Mouse (Mus musculus): Measurements from ENCODE around the gene Col4a2.

GRCm38 (mm10) chr8:11482537-11482936 is 169.9 kb downstream of the Col4a2 start:
- TF ChIP-seq CTCF (IDR thresholded peaks at IDR 0.05; ENCODE audit: control insufficient read depth, insufficient read depth, insufficient replicate concordance, low read depth, low read length) (no peak), POLR2A (IDR thresholded peaks at IDR 0.05; ENCODE audit: control insufficient read depth, low read depth, low read length) (no peak)
